Mouse (Mus musculus) spleen, adult 2 months (tissue): ENCODE results near the gene Arhgef2.

Experiments used
- CTCF ChIP-seq: fragments of 200-500 bp; IDR thresholded peaks from 2 replicates; pipeline ENCODE4 v1.5.1; 2011; ENCODE audit warnings: mild to moderate bottlenecking, inconsistent platforms; ENCODE audit not compliant: insufficient read depth, insufficient read length, insufficient replicate concordance; ENCODE audit errors: extremely low read depth
- POLR2A ChIP-seq: fragments of 200-500 bp; IDR thresholded peaks from 2 replicates; pipeline ENCODE4 v1.6.1; 2011; ENCODE audit warnings: low read depth, low read length, inconsistent platforms

DNA sequence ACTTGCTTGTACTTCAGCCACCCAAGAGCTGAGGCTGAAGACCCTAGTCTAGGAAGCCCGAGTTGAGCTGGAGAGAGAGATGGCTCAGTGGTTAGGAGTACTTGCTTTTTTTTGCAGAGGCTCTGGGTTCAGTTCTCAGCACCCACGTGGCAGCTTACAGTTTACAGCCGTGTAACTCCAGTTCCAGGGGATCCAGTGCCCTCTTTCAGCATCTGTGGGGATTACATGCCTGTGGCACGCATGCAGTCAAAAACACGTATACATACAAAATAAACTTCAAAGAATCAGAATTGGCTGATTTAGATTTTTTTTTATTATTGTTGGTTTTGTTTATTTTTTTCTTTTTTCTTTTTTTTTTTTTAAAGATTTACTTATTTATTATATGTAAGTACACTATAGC, 31.4 kb downstream of the Arhgef2 start:
- TF ChIP-seq POLR2A, result no peak
- TF ChIP-seq CTCF, result no peak
